Mouse (Mus musculus) heart, embryonic 13.5 days (tissue): ENCODE results near the gene Hoxa6. TPM values are rescaled to one million over a fixed set of nuclear protein-coding genes. Genes with fewer than 3 reads are reported as not detected.

Source experiments
- ATAC-seq: fragments of 200-750 bp; cut with Nextera tagmentation; 2 replicates; pipeline ENCODE4 v1.8.0; 2017; ENCODE audit warnings: moderate TSS enrichment; ENCODE audit not compliant: insufficient number of reproducible peaks, low FRiP score, low TSS enrichment; ENCODE audit errors: extremely low read depth
- H3K27ac ChIP-seq: fragments of 300-500 bp; sonication (generic); replicated peaks from 2 replicates; pipeline ENCODE4 v1.5.1; 2015; ENCODE audit warnings: moderate library complexity, mild to moderate bottlenecking, inconsistent platforms
- H3K27me3 ChIP-seq: fragments of 300-500 bp; sonication (generic); replicated peaks from 2 replicates; pipeline ENCODE4 v1.6.1; 2015; ENCODE audit warnings: mild to moderate bottlenecking, inconsistent platforms
- H3K36me3 ChIP-seq: fragments of 300-500 bp; sonication (generic); 2 replicates; pipeline ENCODE4 v1.6.1; 2015; ENCODE audit warnings: mild to moderate bottlenecking, inconsistent platforms
- H3K4me1 ChIP-seq: fragments of 300-500 bp; sonication (generic); 2 replicates; pipeline ENCODE4 v1.6.1; 2015; ENCODE audit warnings: inconsistent platforms
- H3K4me2 ChIP-seq: fragments of 300-500 bp; sonication (generic); 2 replicates; pipeline ENCODE4 v1.6.1; 2015; ENCODE audit warnings: inconsistent platforms, mild to moderate bottlenecking, moderate library complexity
- H3K4me3 ChIP-seq: fragments of 300-500 bp; sonication (generic); 2 replicates; pipeline ENCODE4 v1.5.1; 2015; ENCODE audit warnings: moderate library complexity, mild to moderate bottlenecking, inconsistent platforms
- H3K9ac ChIP-seq: fragments of 300-500 bp; sonication (generic); 2 replicates; pipeline ENCODE4 v1.6.1; 2015; ENCODE audit warnings: inconsistent platforms, mild to moderate bottlenecking, moderate library complexity
- H3K9me3 ChIP-seq: fragments of 300-500 bp; sonication (generic); 2 replicates; pipeline ENCODE4 v1.6.1; 2016; ENCODE audit warnings: inconsistent platforms
- WGBS: fragments of 180-500 bp; shearing (Covaris S2); methylation state at CpG from one replicate; pipeline ENCODE4 v1.1.7; 2015; ENCODE audit warnings: mixed read lengths; 5-methylcytosine and 5-hydroxymethylcytosine counted together
- polyA plus RNA-seq: library from polyadenylated mRNA; unstranded; fragments of >200 nt; fragmentation: Nextera tagmentation; extraction: Ambion mirVana; gene quantifications from 2 replicates; pipeline ENCODE4 v1.2.1, GENCODE M21; 2015

Hoxa6 gene
- polyA plus RNA-seq, 1 experiment from 2014 or later = 0.40 TPM

DNA sequence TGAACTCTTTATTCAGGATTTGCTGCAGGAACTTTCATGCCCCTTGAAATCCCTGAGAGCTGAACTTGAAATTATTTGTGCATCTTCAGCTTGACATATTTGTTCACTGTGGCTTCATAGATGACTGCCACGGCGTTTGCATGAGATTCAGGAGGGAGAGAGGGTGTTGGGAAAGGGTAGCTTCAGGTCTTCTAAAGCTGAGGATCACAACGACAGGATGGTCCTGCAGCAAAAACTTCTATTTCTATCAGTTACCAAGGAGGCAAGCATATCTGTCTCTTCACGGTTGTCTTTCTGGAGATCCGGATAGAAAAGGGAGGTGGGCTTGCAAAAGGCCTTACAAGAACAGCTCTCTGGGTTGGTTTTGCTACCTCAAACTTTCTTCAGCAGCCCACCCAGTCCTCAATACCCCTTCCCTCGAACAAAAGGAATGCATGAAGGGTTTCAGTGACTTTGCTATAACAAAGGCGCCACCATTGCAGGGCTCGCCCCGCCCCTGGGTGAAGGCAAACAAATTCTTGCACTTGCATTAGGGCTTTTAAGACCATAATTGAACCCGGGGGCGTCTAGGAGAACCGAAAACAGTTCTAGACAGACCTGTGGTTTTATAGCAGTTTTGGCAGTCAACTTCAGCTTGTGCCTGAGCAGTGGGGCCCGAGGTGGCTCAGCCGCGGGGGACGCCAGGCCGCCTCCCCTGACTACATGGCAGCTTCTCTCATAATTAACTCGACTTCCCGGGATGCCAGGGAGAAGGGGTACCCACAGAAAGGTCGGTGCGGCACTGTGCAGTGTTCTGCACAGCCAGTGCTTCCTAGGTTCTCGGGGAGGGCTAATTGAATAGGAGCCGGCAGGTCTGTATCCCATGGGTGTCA, 39.5 kb upstream of the Hoxa6 start:
- no peak overlapping the region for H3K27ac ChIP-seq
- H3K9ac ChIP-seq = no peak overlapping the region
- under 1% methylated on average over 23 of the region's 23 CpGs for WGBS
- no peak overlapping the region for H3K4me3 ChIP-seq
- no peaks in the 10 kb centered on the region for H3K36me3 ChIP-seq
- ATAC-seq = no peak
- H3K27me3 ChIP-seq = peaks cover 99% of the 10 kb centered on the region
- H3K4me1 ChIP-seq = peaks cover 6% of the 10 kb centered on the region; the same call in 1 of the 2 replicates
- no peak overlapping the region for H3K4me2 ChIP-seq
- H3K9me3 ChIP-seq = no peaks in the 10 kb centered on the region

- Histone ChIP-seq H3K27ac (no peak overlapping the region), H3K9ac (no peak overlapping the region), H3K4me1 (peaks cover 6% of the 10 kb centered on the region; the same call in 1 of the 2 replicates), H3K4me2 (no peak overlapping the region), H3K4me3 (no peak overlapping the region), H3K36me3 (no peaks in the 10 kb centered on the region), H3K27me3 (peaks cover 99% of the 10 kb centered on the region), H3K9me3 (no peaks in the 10 kb centered on the region)
- 6% methylated on average over 3 of the region's 3 CpGs for WGBS
- ATAC-seq = no peak
Observed at GRCm38 (mm10) chr6:52246916-52247315, 38.4 kb upstream of the Hoxa6 start.

- no peaks in the 10 kb centered on the region for H3K36me3 ChIP-seq
- H3K27ac ChIP-seq = no peak overlapping the region
- H3K4me1 ChIP-seq = peaks cover 6% of the 10 kb centered on the region; the same call in 1 of the 2 replicates
- H3K9me3 ChIP-seq = no peaks in the 10 kb centered on the region
- H3K4me2 ChIP-seq = no peak overlapping the region
- under 1% methylated on average over 26 of the region's 26 CpGs for WGBS
- H3K27me3 ChIP-seq = peaks cover 99% of the 10 kb centered on the region
- H3K9ac ChIP-seq = no peak overlapping the region
- peak overlapping the region; percentile 2; the same call in 1 of the 2 replicates for H3K4me3 ChIP-seq
- ATAC-seq = no peak
Observed at GRCm38 (mm10) chr6:52246403-52246803, 37.9 kb upstream of the Hoxa6 start.

DNA sequence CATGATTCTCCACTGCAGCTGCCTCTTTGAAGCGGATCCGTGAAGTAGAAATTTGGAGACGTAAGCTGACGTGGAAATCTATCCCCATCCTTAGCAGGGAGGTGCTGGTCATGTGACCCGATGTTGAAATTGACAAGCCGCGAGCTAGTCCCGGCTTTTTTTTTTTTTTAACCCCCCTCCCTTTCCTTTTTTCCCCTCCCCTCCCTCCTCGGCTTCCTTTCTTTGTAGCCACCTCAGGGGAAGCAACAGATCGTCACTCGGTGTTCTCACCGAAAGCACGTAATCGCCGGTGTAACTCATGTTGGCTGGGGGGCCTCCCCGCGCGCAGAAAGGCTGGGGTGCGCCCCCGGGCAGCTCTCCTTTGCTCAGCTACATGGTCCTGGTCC, 37.2 kb upstream of the Hoxa6 start, which contains the start of gene Hoxa11:
TSS of gene Hoxa11 (minus strand) at position 54 of the 386 bp plus-strand sequence.
- H3K4me1 ChIP-seq = peaks cover 6% of the 10 kb centered on the region; the same call in 1 of the 2 replicates
- no peak for ATAC-seq
- H3K4me2 ChIP-seq = peak within 1 kb of the TSS; percentile 37
- H3K4me3 ChIP-seq = peak within 1 kb of the TSS; percentile 32
- H3K9me3 ChIP-seq = no peaks in the 10 kb centered on the region
- H3K27ac ChIP-seq = no peak within 1 kb of the TSS
- WGBS = 2% methylated on average over 20 of the region's 20 CpGs
- H3K27me3 ChIP-seq = peaks cover 99% of the 10 kb centered on the region
- no peaks in the 10 kb centered on the region for H3K36me3 ChIP-seq
- no peak within 1 kb of the TSS for H3K9ac ChIP-seq

DNA sequence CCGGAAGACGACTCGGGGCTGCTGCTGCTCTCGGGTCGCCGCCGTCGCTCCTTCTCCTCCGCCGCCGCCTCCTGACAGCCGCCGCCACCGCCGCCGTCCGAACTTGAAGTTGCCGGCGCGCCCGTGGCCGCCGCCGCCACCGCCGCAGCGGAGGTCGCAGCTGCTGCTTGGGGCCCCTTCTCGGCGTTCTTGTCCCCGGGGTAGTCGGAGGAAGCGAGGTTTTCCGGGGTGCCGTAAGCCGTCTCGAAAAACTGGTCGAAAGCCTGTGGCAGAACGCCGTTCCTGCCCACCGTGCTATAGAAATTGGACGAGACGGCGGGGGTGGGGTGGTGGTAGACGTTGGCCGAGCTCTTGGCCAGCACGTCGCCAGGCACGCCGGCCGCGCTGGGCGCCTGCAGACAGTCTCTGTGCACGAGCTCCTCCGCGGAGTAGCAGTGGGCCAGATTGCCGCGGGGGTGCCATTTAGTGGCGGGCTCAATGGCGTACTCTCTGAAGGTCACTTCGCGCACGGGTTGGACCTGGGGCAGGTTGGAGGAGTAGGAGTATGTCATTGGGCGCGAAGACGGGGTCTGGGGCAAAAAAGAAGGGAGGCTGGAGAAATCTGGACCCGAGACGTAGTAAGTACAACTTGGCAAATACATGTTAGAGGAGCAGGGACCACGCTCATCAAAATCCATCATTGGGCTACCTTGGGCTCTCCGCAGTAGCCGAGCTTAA, 36.7 kb upstream of the Hoxa6 start:
- Histone ChIP-seq H3K4me2 (peak overlapping the region; percentile 37), H3K9ac (no peak overlapping the region), H3K4me1 (peaks cover 11% of the 10 kb centered on the region; the same call in 1 of the 2 replicates), H3K27ac (no peak overlapping the region), H3K27me3 (peaks cover 100% of the 10 kb centered on the region), H3K9me3 (no peaks in the 10 kb centered on the region), H3K4me3 (peak overlapping the region; percentile 32), H3K36me3 (no peaks in the 10 kb centered on the region)
- under 1% methylated on average over 71 of the region's 71 CpGs for WGBS
- no peak for ATAC-seq

GRCm38 (mm10) chr6:52244471-52245039, 36.0 kb upstream of the Hoxa6 start:
- Histone ChIP-seq H3K9me3 (no peaks in the 10 kb centered on the region), H3K27ac (no peak overlapping the region), H3K4me1 (peaks cover 13% of the 10 kb centered on the region; the same call in 1 of the 2 replicates), H3K9ac (no peak overlapping the region), H3K4me3 (peak overlapping the region; percentile 32), H3K4me2 (peak overlapping the region; percentile 37; the same call in 1 of the 2 replicates), H3K27me3 (peaks cover 100% of the 10 kb centered on the region), H3K36me3 (no peaks in the 10 kb centered on the region)
- 2% methylated on average over 23 of the region's 23 CpGs for WGBS
- ATAC-seq = no peak

GRCm38 (mm10) chr6:52243681-52244121, 35.2 kb upstream of the Hoxa6 start:
- Histone ChIP-seq H3K4me1 (peaks cover 13% of the 10 kb centered on the region; the same call in 1 of the 2 replicates), H3K36me3 (no peaks in the 10 kb centered on the region), H3K9ac (no peak overlapping the region), H3K9me3 (no peaks in the 10 kb centered on the region), H3K4me2 (no peak overlapping the region), H3K4me3 (no peak overlapping the region; the same call in 1 of the 2 replicates), H3K27ac (no peak overlapping the region), H3K27me3 (peaks cover 99% of the 10 kb centered on the region)
- no peak for ATAC-seq
- 2% methylated on average over 12 of the region's 12 CpGs for WGBS

- peaks cover 99% of the 10 kb centered on the region for H3K27me3 ChIP-seq
- no peak overlapping the region for H3K4me3 ChIP-seq
- no peak overlapping the region for H3K4me2 ChIP-seq
- H3K4me1 ChIP-seq = peaks cover 13% of the 10 kb centered on the region; the same call in 1 of the 2 replicates
- no peak overlapping the region for H3K9ac ChIP-seq
- H3K9me3 ChIP-seq = no peaks in the 10 kb centered on the region
- ATAC-seq = no peak
- WGBS = 4% methylated on average over 4 of the region's 4 CpGs
- H3K36me3 ChIP-seq = no peaks in the 10 kb centered on the region
- no peak overlapping the region for H3K27ac ChIP-seq
Observed at GRCm38 (mm10) chr6:52242801-52243332, 34.3 kb upstream of the Hoxa6 start.

DNA sequence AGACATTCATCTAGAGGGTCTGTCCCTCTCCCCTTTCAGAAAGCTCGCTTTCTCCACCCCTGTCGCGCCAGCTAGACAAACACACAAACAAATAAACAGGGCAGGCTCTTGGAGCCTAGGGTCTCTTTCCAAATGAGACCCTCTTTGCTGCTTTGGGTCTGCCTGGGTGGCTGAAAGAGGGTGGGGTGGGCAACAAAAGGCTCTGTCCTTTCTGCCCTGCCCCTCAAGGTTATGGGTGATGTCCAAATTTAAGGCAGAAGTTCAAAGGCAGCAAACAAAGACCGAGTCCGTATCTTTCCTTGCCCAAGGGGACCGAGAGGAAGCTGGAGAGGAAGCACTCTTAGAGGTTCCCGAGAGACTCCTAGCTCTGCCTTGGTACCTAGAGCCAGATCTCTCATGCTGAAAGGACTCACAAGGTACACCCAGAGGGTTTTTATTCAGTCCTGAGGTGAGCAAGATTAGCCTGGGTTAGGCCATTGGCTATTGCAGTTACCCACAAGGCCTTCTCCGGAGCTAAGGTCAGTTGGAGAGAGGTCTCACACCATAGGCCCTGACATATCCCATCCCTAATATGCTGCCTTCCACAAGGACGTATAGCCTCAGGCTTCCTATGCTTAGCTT, 32.6 kb upstream of the Hoxa6 start:
- ATAC-seq = no peak
- Histone ChIP-seq H3K4me2 (no peak overlapping the region), H3K27me3 (peaks cover 99% of the 10 kb centered on the region), H3K9ac (no peak overlapping the region), H3K36me3 (no peaks in the 10 kb centered on the region), H3K9me3 (no peaks in the 10 kb centered on the region), H3K4me1 (peaks cover 13% of the 10 kb centered on the region; the same call in 1 of the 2 replicates), H3K4me3 (no peak overlapping the region), H3K27ac (no peak overlapping the region)
- 3% methylated on average over 9 of the region's 9 CpGs for WGBS

- no peak for ATAC-seq
- no peak within 1 kb of the TSS for H3K9ac ChIP-seq
Observed at GRCm38 (mm10) chr6:52240389-52241000, 32.0 kb upstream of the Hoxa6 start, which contains the start of gene Hoxa10. TSS of gene Hoxa10 (minus strand) at chr6:52240854.

More at GRCm38 (mm10) chr6:52240389-52241000, 32.0 kb upstream of the Hoxa6 start, which contains the start of gene Hoxa10:
- peak within 1 kb of the TSS; percentile 57 for H3K4me2 ChIP-seq
- peak within 1 kb of the TSS; percentile 36 for H3K4me3 ChIP-seq
- no peak within 1 kb of the TSS for H3K27ac ChIP-seq
- WGBS = 2% methylated on average over 35 of the region's 35 CpGs
- no peaks in the 10 kb centered on the region for H3K9me3 ChIP-seq
- H3K36me3 ChIP-seq = no peaks in the 10 kb centered on the region
- H3K4me1 ChIP-seq = peaks cover 13% of the 10 kb centered on the region; the same call in 1 of the 2 replicates
- peaks cover 99% of the 10 kb centered on the region for H3K27me3 ChIP-seq
